Mouse (Mus musculus) intestine, embryonic 14.5 days (tissue): ENCODE measurements at regions not wholly inside any gene's neighbourhood (a gene's known extent, or its start where the extent isn't known, plus 50 kb on each side); places are given as distances from the start of the nearest gene placed in this dataset.

ENCODE experiments used
- ATAC-seq: fragments of 200-750 bp; cut with Nextera tagmentation; replicated peaks from 2 replicates; pipeline ENCODE4 v1.8.0; 2017; ENCODE audit warnings: low read depth, moderate number of reproducible peaks, moderate TSS enrichment, moderate library complexity; ENCODE audit not compliant: low FRiP score, low TSS enrichment
- DNase-seq: peaks from one replicate; pipeline ENCODE4 v3.0.0-alpha.2; 2018; ENCODE audit warnings: low spot score
- H3K27ac ChIP-seq: fragments of 300-500 bp; sonication (generic); 2 replicates; pipeline ENCODE4 v1.5.1; 2014; ENCODE audit warnings: low read depth, mild to moderate bottlenecking, control low read depth
- H3K27me3 ChIP-seq: fragments of 300-500 bp; sonication (generic); replicated peaks from 2 replicates; pipeline ENCODE4 v1.6.1; 2014; ENCODE audit warnings: low read length, control low read depth; ENCODE audit not compliant: control insufficient read depth, insufficient read depth
- H3K36me3 ChIP-seq: fragments of 300-500 bp; sonication (generic); 2 replicates; pipeline ENCODE4 v1.6.1; 2014; ENCODE audit warnings: low read length, control low read depth; ENCODE audit not compliant: control insufficient read depth, insufficient read depth
- H3K4me1 ChIP-seq: fragments of 300-500 bp; sonication (generic); replicated peaks from 2 replicates; pipeline ENCODE4 v1.6.1; 2014; ENCODE audit warnings: low read length, control low read depth, mixed read lengths; ENCODE audit not compliant: control insufficient read depth, insufficient read depth
- H3K4me2 ChIP-seq: fragments of 300-500 bp; sonication (generic); 2 replicates; pipeline ENCODE4 v1.6.1; 2014; ENCODE audit warnings: low read length
- H3K4me3 ChIP-seq: fragments of 300-500 bp; sonication (generic); 2 replicates; pipeline ENCODE4 v1.5.1; 2014; ENCODE audit warnings: low read depth, low read length, control low read depth, mixed read lengths
- H3K9ac ChIP-seq: fragments of 300-500 bp; sonication (generic); 2 replicates; pipeline ENCODE4 v1.6.1; 2014; ENCODE audit warnings: mild to moderate bottlenecking, low read length
- H3K9me3 ChIP-seq: fragments of 300-500 bp; sonication (generic); 2 replicates; pipeline ENCODE4 v1.6.1; 2016; ENCODE audit warnings: low read length, control low read depth; ENCODE audit not compliant: control insufficient read depth
- WGBS: fragments of 180-500 bp; shearing (Covaris S2); extraction: QIAGEN DNeasy Blood & Tissue Kit; methylation state at CpG from one replicate; pipeline ENCODE4 v1.1.7; 2014; 5-methylcytosine and 5-hydroxymethylcytosine counted together

DNA sequence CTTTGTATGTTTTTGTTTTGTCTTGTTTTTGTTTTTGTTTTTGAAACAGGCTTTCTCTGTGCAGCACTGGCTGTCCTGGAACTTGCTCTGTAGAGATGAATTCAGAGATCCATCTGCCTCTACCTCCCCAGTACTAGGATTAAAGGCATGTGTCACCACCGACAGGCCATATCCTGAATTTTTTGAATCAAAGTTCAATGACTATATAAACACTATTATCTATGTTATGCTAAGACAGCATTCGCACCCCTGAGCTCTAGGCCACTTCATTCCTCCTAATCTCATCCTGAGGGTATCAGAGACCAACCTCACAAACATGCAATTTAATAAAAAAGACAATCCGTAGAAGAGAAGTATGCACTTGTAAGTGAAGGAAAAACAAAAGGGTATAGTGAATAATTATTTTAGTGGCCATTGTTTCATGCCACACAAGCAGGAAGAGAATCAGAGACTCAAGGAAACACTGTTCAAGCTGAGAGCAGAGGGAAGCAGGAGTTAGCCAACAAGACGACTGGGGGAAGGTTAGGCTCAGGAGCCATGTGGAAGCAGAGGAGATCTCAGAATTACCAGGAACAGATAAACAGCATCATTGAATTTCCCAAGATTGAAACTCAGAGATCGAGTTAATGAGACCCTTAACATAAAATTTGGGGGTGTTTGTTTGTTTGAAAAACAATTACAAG lies 101.2 kb upstream of the Cited2 start:
- H3K9ac ChIP-seq: no peak overlapping the region
- H3K27me3 ChIP-seq: no peaks in the 10 kb centered on the region
- no peaks in the 10 kb centered on the region for H3K9me3 ChIP-seq
- H3K36me3 ChIP-seq: no peaks in the 10 kb centered on the region
- no peak for ATAC-seq
- WGBS: 51% methylated on average over 5 of the region's 5 CpGs
- DNase-seq: no peak
- H3K27ac ChIP-seq: no peak overlapping the region
- no peak overlapping the region for H3K4me2 ChIP-seq
- H3K4me1 ChIP-seq: no peaks in the 10 kb centered on the region
- no peak overlapping the region for H3K4me3 ChIP-seq

DNA sequence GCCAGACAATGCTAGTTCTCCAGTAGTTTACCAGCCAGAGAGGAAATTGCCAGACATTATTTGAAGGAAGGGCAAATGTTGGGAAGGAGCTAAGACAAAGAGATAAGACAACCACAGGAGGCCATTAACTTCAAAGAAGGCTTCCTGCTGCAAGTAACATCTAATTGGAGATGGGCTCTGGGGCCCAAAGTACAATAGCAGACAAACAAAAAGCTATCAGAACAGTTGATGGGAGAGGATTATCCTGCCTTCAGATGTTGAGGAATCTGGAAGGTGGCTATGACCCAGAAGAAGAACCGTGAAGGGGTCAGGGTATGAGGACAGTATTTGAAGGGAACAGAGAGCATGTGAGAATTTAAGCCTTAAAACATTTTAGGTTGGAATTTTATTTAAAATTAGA lies 100.2 kb upstream of the Cited2 start:
- Histone ChIP-seq H3K36me3 (no peaks in the 10 kb centered on the region), H3K27me3 (no peaks in the 10 kb centered on the region), H3K27ac (no peak overlapping the region), H3K9ac (no peak overlapping the region), H3K4me1 (no peaks in the 10 kb centered on the region), H3K9me3 (no peaks in the 10 kb centered on the region), H3K4me3 (no peak overlapping the region), H3K4me2 (no peak overlapping the region)
- DNase-seq (no peak), ATAC-seq (no peak)
- WGBS: 52% methylated on average over 1 of the region's 1 CpGs

DNA sequence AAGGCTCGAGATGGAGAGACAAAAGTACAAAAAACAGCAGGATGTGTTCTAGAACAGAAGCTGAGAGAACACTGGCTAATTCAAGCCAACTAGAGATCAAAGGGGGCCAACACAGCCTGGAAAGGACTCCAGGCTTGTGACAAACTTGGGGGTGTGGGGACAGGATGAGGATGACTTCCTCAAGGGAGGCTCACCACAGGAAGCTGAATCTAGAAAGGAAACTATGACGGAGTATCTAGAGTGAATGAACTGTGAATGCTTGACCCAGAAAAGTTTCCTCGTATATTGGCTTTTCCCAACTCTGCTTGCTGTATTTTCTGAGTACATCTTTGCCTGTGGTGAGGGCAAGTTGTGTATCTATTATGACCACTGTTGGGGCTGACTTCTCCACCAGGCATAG lies 93.3 kb upstream of the Cited2 start:
- H3K27ac ChIP-seq: no peak overlapping the region
- WGBS: 82% methylated on average over 3 of the region's 3 CpGs
- no peak overlapping the region for H3K4me2 ChIP-seq
- no peaks in the 10 kb centered on the region for H3K27me3 ChIP-seq
- no peaks in the 10 kb centered on the region for H3K4me1 ChIP-seq
- DNase-seq (no peak), ATAC-seq (no peak)
- no peak overlapping the region for H3K9ac ChIP-seq
- H3K36me3 ChIP-seq: no peaks in the 10 kb centered on the region
- H3K4me3 ChIP-seq: no peak overlapping the region
- H3K9me3 ChIP-seq: no peaks in the 10 kb centered on the region

DNA sequence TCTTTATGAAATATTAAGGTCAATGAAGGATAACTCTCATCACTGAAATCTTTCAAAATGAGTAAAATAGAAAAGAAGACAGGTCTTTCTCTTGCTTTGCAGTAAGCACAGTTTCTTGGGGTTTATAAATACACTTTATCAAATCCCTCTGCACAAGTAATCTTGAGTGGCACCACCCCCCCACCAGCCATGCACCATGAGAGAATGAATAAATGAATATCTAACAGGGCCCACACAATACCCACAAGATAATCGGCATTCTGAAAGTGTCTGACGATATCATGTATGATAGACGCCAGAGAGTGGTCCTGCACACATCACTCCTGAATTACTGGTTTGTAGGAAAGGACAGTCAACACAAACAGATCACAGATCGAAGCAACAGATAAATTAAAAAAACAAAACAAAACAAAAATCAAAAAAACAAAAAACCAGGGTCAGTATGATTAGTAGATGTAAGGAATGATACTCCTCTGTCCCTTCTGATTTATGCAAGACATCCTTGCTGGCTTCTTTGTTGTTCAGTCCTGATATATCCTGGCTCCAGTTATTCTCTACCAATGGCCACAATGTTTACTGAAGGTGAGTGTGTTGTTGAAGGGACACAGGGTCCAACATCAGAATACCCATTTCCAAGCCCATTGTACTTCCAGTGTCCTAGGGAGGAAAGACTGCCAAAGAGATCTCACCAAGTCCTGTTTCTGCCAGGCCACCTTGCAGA lies 92.0 kb upstream of the Cited2 start:
- H3K4me1 ChIP-seq: no peaks in the 10 kb centered on the region
- no peak for ATAC-seq
- no peaks in the 10 kb centered on the region for H3K27me3 ChIP-seq
- H3K27ac ChIP-seq: no peak overlapping the region
- no peak overlapping the region for H3K4me2 ChIP-seq
- H3K9ac ChIP-seq: no peak overlapping the region
- DNase-seq: no peak
- WGBS: 88% methylated on average over 4 of the region's 4 CpGs
- no peaks in the 10 kb centered on the region for H3K36me3 ChIP-seq
- no peak overlapping the region for H3K4me3 ChIP-seq
- H3K9me3 ChIP-seq: no peaks in the 10 kb centered on the region

- DNase-seq: no peak
- Histone ChIP-seq H3K9me3 (no peaks in the 10 kb centered on the region), H3K4me2 (peak overlapping the region; percentile 18; the same call in 1 of the 2 replicates), H3K4me3 (no peak overlapping the region), H3K27ac (no peak overlapping the region), H3K36me3 (no peaks in the 10 kb centered on the region), H3K27me3 (no peaks in the 10 kb centered on the region), H3K9ac (no peak overlapping the region), H3K4me1 (no peaks in the 10 kb centered on the region)
- WGBS: 23% methylated on average over 5 of the region's 5 CpGs
- no peak for ATAC-seq
Measured at GRCm38 (mm10) chr10:17631817-17632216, 91.2 kb upstream of the Cited2 start.

DNA sequence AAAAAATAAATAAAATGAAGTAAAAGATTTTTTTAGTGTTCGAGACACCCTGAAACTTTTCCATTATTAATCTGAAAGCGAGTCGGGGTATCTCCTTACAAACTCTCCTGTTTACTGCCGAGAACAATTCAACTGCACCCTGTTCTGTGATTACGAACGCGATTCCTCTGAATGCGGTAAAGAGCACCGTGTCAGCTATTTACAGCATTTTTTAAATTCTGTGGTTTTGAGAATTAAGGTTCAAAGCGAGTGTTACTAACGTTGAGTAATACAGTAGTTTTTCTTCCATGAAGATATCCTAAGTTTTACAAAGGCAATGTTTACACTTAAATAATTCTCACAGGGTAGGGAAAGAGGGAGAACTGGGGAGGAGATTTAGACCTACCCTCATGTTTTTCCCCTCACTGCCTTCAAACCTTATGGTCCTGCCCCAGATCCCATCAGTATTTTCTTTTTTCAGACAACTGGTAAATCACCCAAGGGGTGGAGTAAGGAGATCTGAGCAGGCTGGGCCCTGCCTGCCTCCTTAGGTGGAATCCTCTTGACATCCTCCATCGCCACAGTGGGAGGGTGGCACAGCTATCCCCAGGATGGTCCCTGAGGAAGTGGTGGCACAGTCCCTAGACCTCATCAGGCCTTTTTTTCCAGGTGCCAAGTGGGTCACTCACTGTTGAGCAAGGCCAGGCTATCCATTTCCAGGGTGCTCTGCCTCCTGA lies 89.9 kb upstream of the Cited2 start:
- Histone ChIP-seq H3K27me3 (no peaks in the 10 kb centered on the region), H3K4me2 (no peak overlapping the region), H3K9ac (no peak overlapping the region), H3K4me1 (no peaks in the 10 kb centered on the region), H3K9me3 (no peaks in the 10 kb centered on the region), H3K36me3 (no peaks in the 10 kb centered on the region), H3K27ac (no peak overlapping the region), H3K4me3 (no peak overlapping the region)
- no peak for ATAC-seq
- no peak for DNase-seq
- 77% methylated on average over 12 of the region's 12 CpGs for WGBS

- H3K27ac ChIP-seq: no peak overlapping the region
- no peaks in the 10 kb centered on the region for H3K36me3 ChIP-seq
- H3K27me3 ChIP-seq: no peaks in the 10 kb centered on the region
- H3K4me2 ChIP-seq: no peak overlapping the region
- no peak overlapping the region for H3K9ac ChIP-seq
- 80% methylated on average over 5 of the region's 5 CpGs for WGBS
- no peaks in the 10 kb centered on the region for H3K9me3 ChIP-seq
- no peaks in the 10 kb centered on the region for H3K4me1 ChIP-seq
- DNase-seq: no peak
- ATAC-seq: no peak
- no peak overlapping the region for H3K4me3 ChIP-seq
Measured at GRCm38 (mm10) chr10:17645363-17645762, 77.7 kb upstream of the Cited2 start.

- Histone ChIP-seq H3K4me2 (no peak overlapping the region), H3K9ac (no peak overlapping the region), H3K27me3 (no peaks in the 10 kb centered on the region), H3K9me3 (no peaks in the 10 kb centered on the region), H3K36me3 (no peaks in the 10 kb centered on the region), H3K4me1 (no peaks in the 10 kb centered on the region), H3K4me3 (no peak overlapping the region), H3K27ac (no peak overlapping the region)
- DNase-seq: no peak
- peak; percentile 66; the same call in 1 of the 2 replicates for ATAC-seq
- 75% methylated on average over 4 of the region's 4 CpGs for WGBS
Measured at GRCm38 (mm10) chr10:17646391-17646790, 76.6 kb upstream of the Cited2 start.
